Mouse (Mus musculus): ENCODE measurements around the gene Spin4. TPM values are rescaled to one million over a fixed set of nuclear protein-coding genes. Genes with fewer than 3 reads are reported as not detected.

Gene Spin4
- polyA plus RNA-seq, 1 experiment from 2014 or later: 7.8 TPM

Other genes starting within 250 kb of the Spin4 start
- gene Arhgef9, start 170.2 kb upstream of the Spin4 start, polyA plus RNA-seq (2014; fragmentation: Nextera tagmentation; extraction: Ambion mirVana): 11.2 and 14.2 TPM in 2 replicates

Measured in neural tube, embryonic 11.5 days (tissue).